Comparison of ENCODE assay signal across 10 mouse cellular contexts in genomic region chr11:105749297-105750071, GRCm38 (mm10).
DNase-seq lines count a peak whose midpoint lies in the region; ATAC-seq and TF ChIP-seq lines count a peak whose summit lies in the region.
"Had no signal": no experiment of that assay in that cellular context is flagged by ENCODE, and none has a peak within 500 bp of the region (broad histone marks: within the 10 kb centered on the region; RNA-seq: fewer than 3 reads in every experiment).

No protein-coding gene starts in this region.

- no peak overlapping the region for H3K4me2 ChIP-seq in kidney, postnatal 0 days (ENCODE audit: low read length)
- H3K4me2 ChIP-seq: neural tube, embryonic 15.5 days had no signal

- H3K9me3 ChIP-seq in kidney, postnatal 0 days (replicated peaks; ENCODE audit: low read length) = no peaks in the 10 kb centered on the region
- H3K9me3 ChIP-seq: neural tube, embryonic 15.5 days had no signal

- no peaks in the 10 kb centered on the region for H3K4me1 ChIP-seq in kidney, postnatal 0 days (replicated peaks; ENCODE audit: insufficient read depth, low read length)
- H3K4me1 ChIP-seq: neural tube, embryonic 15.5 days had no signal

- intact Hi-C loops in gastrocnemius, postnatal 14 days (cut with DNase I; ENCODE audit: low total_unique reads) = no loop called here

- H3K27me3 ChIP-seq in kidney, postnatal 0 days (ENCODE audit: insufficient read depth, low read length) = no peaks in the 10 kb centered on the region
- H3K27me3 ChIP-seq: CH12.LX; neural tube, embryonic 15.5 days had no signal

- no peak for ATAC-seq in kidney, postnatal 0 days (replicated peaks; ENCODE audit: low FRiP score, low read depth)

- H3K9ac ChIP-seq in kidney, postnatal 0 days (ENCODE audit: low read depth, low read length) = no peak overlapping the region
- H3K9ac ChIP-seq: neural tube, embryonic 15.5 days had no signal

- WGBS in kidney, postnatal 0 days = 83% methylated on average over 2 of the region's 2 CpGs

- no peak overlapping the region for H3K4me3 ChIP-seq in kidney, postnatal 0 days (replicated peaks; ENCODE audit: low read depth, low read length)
- H3K4me3 ChIP-seq: neural tube, embryonic 15.5 days had no signal

- no peak for TF ChIP-seq CTCF in kidney, postnatal 0 days (IDR thresholded peaks at IDR 0.05; ENCODE audit: low read depth)

- H3K36me3 ChIP-seq in kidney, postnatal 0 days (ENCODE audit: insufficient read depth, low read length) = no peaks in the 10 kb centered on the region
- H3K36me3 ChIP-seq: neural tube, embryonic 15.5 days had no signal

- DNase-seq in gastrocnemius, postnatal 14 days = peak; percentile 4
- DNase-seq in gastrocnemius, postnatal 25 days = no peak
- DNase-seq in MN1 (ENCODE audit: low spot score) = peak; percentile 35
- peak; percentile 62 to 73 for DNase-seq in heart, adult 18-20 months
- DNase-seq in kidney, postnatal 0 days (ENCODE audit: low spot score) = peak; percentile 57
- DNase-seq in urinary bladder, postnatal 10 days (ENCODE audit: low spot score) = no peak
- DNase-seq in spleen, postnatal 36 days (ENCODE audit: low spot score in 2 of 2) = no peak
- DNase-seq in gastrocnemius, postnatal 10 days = no peak

- H3K27ac ChIP-seq in kidney, postnatal 0 days = no peak overlapping the region
- H3K27ac ChIP-seq: neural tube, embryonic 15.5 days had no signal

Comparison
In these comparisons a context has a peak if more than half of its experiments do, and no peak if none do; other contexts are left out.
1. DNase-seq: peak in gastrocnemius, postnatal 14 days (single experiment), MN1 (single experiment), heart, adult 18-20 months (2 of 2) and kidney, postnatal 0 days (single experiment); none in gastrocnemius, postnatal 25 days (single experiment), urinary bladder, postnatal 10 days (single experiment), spleen, postnatal 36 days (0 of 2) and gastrocnemius, postnatal 10 days (single experiment).